ENCODE assay signal across 8 mouse cellular contexts in genomic region chr10:80897861-80898510, GRCm38 (mm10). TPM values are rescaled to one million over a fixed set of nuclear protein-coding genes. Genes with fewer than 3 reads are reported as not detected.
DNase-seq lines count a peak whose midpoint lies in the region; ATAC-seq and TF ChIP-seq lines count a peak whose summit lies in the region.

No protein-coding gene starts in this region.

- peaks cover 6% of the 10 kb centered on the region; the same call in 1 of the 2 replicates for H3K36me3 ChIP-seq in heart, embryonic 11.5 days (ENCODE audit: control insufficient read depth, insufficient read depth, low read length)
- H3K36me3 ChIP-seq in ES-E14 (ENCODE audit: control insufficient read depth, insufficient read depth, low read length, poor library complexity, severe bottlenecking) = peaks cover 20% of the 10 kb centered on the region
- peaks cover 25% of the 10 kb centered on the region for H3K36me3 ChIP-seq in forebrain, embryonic 12.5 days (replicated peaks)
- H3K36me3 ChIP-seq in limb, embryonic 11.5 days (ENCODE audit: control insufficient read depth, insufficient read depth, low read length) = peaks cover 2% of the 10 kb centered on the region; the same call in 1 of the 2 replicates

- no peaks in the 10 kb centered on the region for H3K9me3 ChIP-seq in heart, embryonic 11.5 days (replicated peaks; ENCODE audit: control insufficient read depth, low read length)
- H3K9me3 ChIP-seq in ES-E14 (ENCODE audit: control insufficient read depth, insufficient read depth, low read depth, low read length) = no peaks in the 10 kb centered on the region
- no peaks in the 10 kb centered on the region for H3K9me3 ChIP-seq in forebrain, embryonic 12.5 days
- H3K9me3 ChIP-seq in limb, embryonic 11.5 days (ENCODE audit: control insufficient read depth, low read length) = no peaks in the 10 kb centered on the region

- no peak overlapping the region for H3K27ac ChIP-seq in heart, embryonic 11.5 days (ENCODE audit: low read depth, low read length)
- H3K27ac ChIP-seq in ES-E14 (ENCODE audit: insufficient read depth, low read depth, low read length, poor library complexity, severe bottlenecking) = no peak overlapping the region
- H3K27ac ChIP-seq in forebrain, embryonic 12.5 days = peak overlapping the region; percentile 20; the same call in 1 of the 2 replicates
- no peak overlapping the region for H3K27ac ChIP-seq in limb, embryonic 11.5 days (replicated peaks; ENCODE audit: low read depth, low read length)

- peaks cover 4% of the 10 kb centered on the region; the same call in 1 of the 2 replicates for H3K27me3 ChIP-seq in heart, embryonic 11.5 days (ENCODE audit: control insufficient read depth, insufficient read depth, low read length)
- no peaks in the 10 kb centered on the region for H3K27me3 ChIP-seq in forebrain, embryonic 12.5 days
- H3K27me3 ChIP-seq in limb, embryonic 11.5 days (ENCODE audit: control insufficient read depth, insufficient read depth, low read length) = no peaks in the 10 kb centered on the region

- peaks cover 15% of the 10 kb centered on the region for H3K4me1 ChIP-seq in heart, embryonic 11.5 days (ENCODE audit: control insufficient read depth, insufficient read depth, low read length)
- H3K4me1 ChIP-seq in ES-E14 (ENCODE audit: control insufficient read depth in 2 of 2, insufficient read depth in 2 of 2, low read length in 2 of 2, poor library complexity in 1 of 2) = peaks cover 0 to 14% of the 10 kb centered on the region in 2 experiments; a peak in 1 of 4 replicates
- H3K4me1 ChIP-seq in forebrain, embryonic 12.5 days = peaks cover 27% of the 10 kb centered on the region
- peaks cover 8% of the 10 kb centered on the region; the same call in 1 of the 2 replicates for H3K4me1 ChIP-seq in limb, embryonic 11.5 days (ENCODE audit: control insufficient read depth, insufficient read depth, low read length)

- H3K4me3 ChIP-seq in heart, embryonic 11.5 days (ENCODE audit: low read depth, low read length) = no peak overlapping the region
- H3K4me3 ChIP-seq in ES-E14 (ENCODE audit: insufficient read depth in 1 of 2, low read depth in 1 of 2, low read length in 2 of 2, poor library complexity in 1 of 2, severe bottlenecking in 1 of 2) = peak overlapping the region; percentile 34 to 50
- no peak overlapping the region for H3K4me3 ChIP-seq in forebrain, embryonic 12.5 days (replicated peaks)
- H3K4me3 ChIP-seq in limb, embryonic 11.5 days (ENCODE audit: low read depth, low read length) = no peak overlapping the region

- H3K4me2 ChIP-seq in heart, embryonic 11.5 days = peak overlapping the region; percentile 56
- H3K4me2 ChIP-seq in forebrain, embryonic 12.5 days = no peak overlapping the region
- H3K4me2 ChIP-seq in limb, embryonic 11.5 days (ENCODE audit: low read depth, severe bottlenecking) = no peak overlapping the region; the same call in 1 of the 2 replicates

- in situ Hi-C loops in ES-E14 (cut with MboI; ENCODE audit: low sequenced_read_pairs in 2 of 2, unreplicated experiment in 2 of 2) = no loop called here

- ATAC-seq in heart, embryonic 11.5 days (replicated peaks; ENCODE audit: insufficient number of reproducible peaks, low FRiP score, low TSS enrichment) = no peak
- no peak for ATAC-seq in forebrain, embryonic 12.5 days (ENCODE audit: low FRiP score)
- no peak for ATAC-seq in limb, embryonic 11.5 days (ENCODE audit: insufficient number of reproducible peaks, low FRiP score, low TSS enrichment, low read depth)
- no peak for ATAC-seq in megakaryocyte-erythroid progenitor cell, adult 5-6 weeks (replicated peaks; ENCODE audit: low FRiP score, low TSS enrichment, poor library complexity, severe bottlenecking)

- H3K9ac ChIP-seq in heart, embryonic 11.5 days (ENCODE audit: low read depth, low read length) = peak overlapping the region; percentile 56
- H3K9ac ChIP-seq in ES-E14 (ENCODE audit: insufficient read depth, low read depth, low read length, poor library complexity, severe bottlenecking) = peak overlapping the region; percentile 44
- 0 out of 2 replicates have a peak overlapping the region, but pooled peaks have one; percentile 5 for H3K9ac ChIP-seq in forebrain, embryonic 12.5 days
- H3K9ac ChIP-seq in limb, embryonic 11.5 days (ENCODE audit: low read length) = 0 out of 2 replicates have a peak overlapping the region, but pooled peaks have one; percentile 17

- no peak for DNase-seq in heart, adult 18-20 months
- DNase-seq in ES-E14 (ENCODE audit: low read depth, low spot score) = peak; percentile 37
- DNase-seq in limb, embryonic 11.5 days (ENCODE audit: low spot score) = peak; percentile 32
- DNase-seq in cerebellum, postnatal 4 days (ENCODE audit: low spot score in 2 of 2) = no peak
- no peak for DNase-seq in urinary bladder, postnatal 25 days (ENCODE audit: low spot score)

- 27% methylated on average over 41 of the region's 41 CpGs for WGBS in heart, embryonic 11.5 days (ENCODE audit: insufficient replicate concordance)
- 36% methylated on average over 41 of the region's 41 CpGs for WGBS in forebrain, embryonic 12.5 days
- 32% methylated on average over 41 of the region's 41 CpGs for whole genome bisulfite sequencing in limb, embryonic 11.5 days

TF ChIP-seq in ES-E14, 5 proteins besides CTCF, POLR2A, EP300 and RAD21:
- no peak for TF ChIP-seq ZC3H11A (IDR thresholded peaks at IDR 0.05; ENCODE audit: borderline replicate concordance, low read depth, low read length)
- no peak for TF ChIP-seq CHD2 (IDR thresholded peaks at IDR 0.05; ENCODE audit: low read depth, low read length)
- TF ChIP-seq ZNF384 (IDR thresholded peaks at IDR 0.05; ENCODE audit: low read depth, low read length) = no peak
- TF ChIP-seq HCFC1 (IDR thresholded peaks at IDR 0.05; ENCODE audit: borderline replicate concordance, insufficient read depth, low read length) = no peak
- no peak for TF ChIP-seq MAFK (IDR thresholded peaks at IDR 0.05; ENCODE audit: insufficient read depth, low read depth, low read length)

RNA-seq across cellular contexts. Expression of gene Timm13, which starts 2.8 kb away (rescaled TPM):
- 300 and 340 TPM in 2 replicates for polyA plus RNA-seq in heart, embryonic 11.5 days (2014; fragmentation: Nextera tagmentation; extraction: Ambion mirVana)
- 100 to 1,000 TPM; 125 to 144 TPM for total RNA-seq in heart, adult 18-20 months (2021)
- total RNA-seq in ES-E14 (2012; rRNA removed) = 219 and 244 TPM in 2 replicates
- polyA plus RNA-seq in forebrain, embryonic 12.5 days (2016; fragmentation: Nextera tagmentation; extraction: Ambion mirVana) = 311 and 314 TPM in 2 replicates
- polyA plus RNA-seq in limb, embryonic 11.5 days (2014; fragmentation: Nextera tagmentation; extraction: Ambion mirVana) = 336 and 355 TPM in 2 replicates
- total RNA-seq in megakaryocyte-erythroid progenitor cell, adult 5-6 weeks (2014; fragmentation: Nextera tagmentation) = 206 and 233 TPM in 2 replicates
- 27.7 and 49.2 TPM in 2 replicates for total RNA-seq in megakaryocyte-erythroid progenitor cell, adult 5-6 weeks (2017)

RNA-seq across cellular contexts. Expression of gene Lmnb2, which starts 20.1 kb away (rescaled TPM):
- 7.9 and 11.6 TPM in 2 replicates for polyA plus RNA-seq in heart, embryonic 11.5 days (2014; fragmentation: Nextera tagmentation; extraction: Ambion mirVana)
- 1 to 10 TPM; 4.7 to 5.8 TPM for total RNA-seq in heart, adult 18-20 months (2021)
- total RNA-seq in ES-E14 (2012; rRNA removed) = 66.5 and 88.2 TPM in 2 replicates
- 67.7 and 73.8 TPM in 2 replicates for polyA plus RNA-seq in forebrain, embryonic 12.5 days (2016; fragmentation: Nextera tagmentation; extraction: Ambion mirVana)
- 23.3 and 26.7 TPM in 2 replicates for polyA plus RNA-seq in limb, embryonic 11.5 days (2014; fragmentation: Nextera tagmentation; extraction: Ambion mirVana)
- total RNA-seq in megakaryocyte-erythroid progenitor cell, adult 5-6 weeks (2014; fragmentation: Nextera tagmentation) = 14.9 and 24.4 TPM in 2 replicates
- total RNA-seq in megakaryocyte-erythroid progenitor cell, adult 5-6 weeks (2017) = 24.0 and 29.0 TPM in 2 replicates

RNA-seq across cellular contexts. Expression of gene Tmprss9, which starts 26.3 kb away (rescaled TPM):
- polyA plus RNA-seq in heart, embryonic 11.5 days (2014; fragmentation: Nextera tagmentation; extraction: Ambion mirVana) = not detected in 2 replicates
- not detected for total RNA-seq in heart, adult 18-20 months (2021)
- total RNA-seq in ES-E14 (2012; rRNA removed) = 0.26 TPM in 1 of 2 replicates, not detected in the other
- polyA plus RNA-seq in forebrain, embryonic 12.5 days (2016; fragmentation: Nextera tagmentation; extraction: Ambion mirVana) = 0.06 and 0.08 TPM in 2 replicates
- polyA plus RNA-seq in limb, embryonic 11.5 days (2014; fragmentation: Nextera tagmentation; extraction: Ambion mirVana) = not detected in 2 replicates
- total RNA-seq in megakaryocyte-erythroid progenitor cell, adult 5-6 weeks (2014; fragmentation: Nextera tagmentation) = 0.22 TPM in 1 of 2 replicates, not detected in the other
- not detected in 2 replicates for total RNA-seq in megakaryocyte-erythroid progenitor cell, adult 5-6 weeks (2017)

RNA-seq across cellular contexts. Expression of gene Gadd45b, which starts 31.9 kb away (rescaled TPM):
- polyA plus RNA-seq in heart, embryonic 11.5 days (2014; fragmentation: Nextera tagmentation; extraction: Ambion mirVana) = 21.3 and 25.6 TPM in 2 replicates
- total RNA-seq in heart, adult 18-20 months (2021) = 10 to 100 TPM; 14.9 to 19.0 TPM
- total RNA-seq in ES-E14 (2012; rRNA removed) = 26.4 and 36.0 TPM in 2 replicates
- polyA plus RNA-seq in forebrain, embryonic 12.5 days (2016; fragmentation: Nextera tagmentation; extraction: Ambion mirVana) = 8.2 and 9.8 TPM in 2 replicates
- polyA plus RNA-seq in limb, embryonic 11.5 days (2014; fragmentation: Nextera tagmentation; extraction: Ambion mirVana) = 10.9 and 12.3 TPM in 2 replicates
- not detected in 2 replicates for total RNA-seq in megakaryocyte-erythroid progenitor cell, adult 5-6 weeks (2014; fragmentation: Nextera tagmentation)
- 7.5 and 8.7 TPM in 2 replicates for total RNA-seq in megakaryocyte-erythroid progenitor cell, adult 5-6 weeks (2017)

RNA-seq across cellular contexts. Expression of gene Sppl2b, which starts 42.9 kb away (rescaled TPM):
- 22.9 and 26.3 TPM in 2 replicates for polyA plus RNA-seq in heart, embryonic 11.5 days (2014; fragmentation: Nextera tagmentation; extraction: Ambion mirVana)
- 10 to 100 TPM; 11.9 to 15.9 TPM for total RNA-seq in heart, adult 18-20 months (2021)
- 38.9 and 66.1 TPM in 2 replicates for total RNA-seq in ES-E14 (2012; rRNA removed)
- 43.3 and 44.0 TPM in 2 replicates for polyA plus RNA-seq in forebrain, embryonic 12.5 days (2016; fragmentation: Nextera tagmentation; extraction: Ambion mirVana)
- polyA plus RNA-seq in limb, embryonic 11.5 days (2014; fragmentation: Nextera tagmentation; extraction: Ambion mirVana) = 26.8 and 28.1 TPM in 2 replicates
- 116 and 117 TPM in 2 replicates for total RNA-seq in megakaryocyte-erythroid progenitor cell, adult 5-6 weeks (2014; fragmentation: Nextera tagmentation)
- 45.6 and 65.4 TPM in 2 replicates for total RNA-seq in megakaryocyte-erythroid progenitor cell, adult 5-6 weeks (2017)

Comparison
In these comparisons a context has a peak if more than half of its experiments do, and no peak if none do; other contexts are left out.
1. H3K4me3 ChIP-seq: peak in ES-E14 (2 of 2); none in heart, embryonic 11.5 days (single experiment), forebrain, embryonic 12.5 days (single experiment) and limb, embryonic 11.5 days (single experiment).
2. H3K9ac ChIP-seq: peak in every context shown above with its lines; median percentile 56 in heart, embryonic 11.5 days; 44 in ES-E14; 17 in limb, embryonic 11.5 days; 5 in forebrain, embryonic 12.5 days.
3. DNase-seq: peak in ES-E14 (single experiment) and limb, embryonic 11.5 days (single experiment); none in heart, adult 18-20 months (0 of 2), cerebellum, postnatal 4 days (0 of 2) and urinary bladder, postnatal 25 days (single experiment).